Mouse (Mus musculus) heart, embryonic 12.5 days (tissue): ENCODE measurements around the gene 4930595D18Rik. TPM values are rescaled to one million over a fixed set of nuclear protein-coding genes. Genes with fewer than 3 reads are reported as not detected.

Experiments
- polyA plus RNA-seq: library from polyadenylated mRNA; unstranded; fragments of >200 nt; fragmentation: Nextera tagmentation; extraction: Ambion mirVana; gene quantifications from 2 replicates; pipeline ENCODE4 v1.2.1, GENCODE M21; 2016

Gene 4930595D18Rik
- polyA plus RNA-seq, 1 experiment from 2014 or later: not detected

Other genes with a start within 250 kb of the 4930595D18Rik start
- 13.2 and 14.2 TPM in 2 replicates for gene Ankrd9, start 205.5 kb downstream of the 4930595D18Rik start, polyA plus RNA-seq
- gene Rcor1, start 145.1 kb downstream of the 4930595D18Rik start, polyA plus RNA-seq: 8.8 and 9.2 TPM in 2 replicates
- gene Traf3, start 18.1 kb downstream of the 4930595D18Rik start, polyA plus RNA-seq: 10.5 and 11.9 TPM in 2 replicates
- 2.0 and 3.5 TPM in 2 replicates for gene Amn, start 86.6 kb upstream of the 4930595D18Rik start, polyA plus RNA-seq
- 33.5 and 38.2 TPM in 2 replicates for gene Cdc42bpb, start 193.2 kb upstream of the 4930595D18Rik start, polyA plus RNA-seq
- gene Lbhd2, start 222.3 kb upstream of the 4930595D18Rik start, polyA plus RNA-seq: 0.31 TPM in 1 of 2 replicates, not detected in the other
- gene Exoc3l4, start 232.5 kb upstream of the 4930595D18Rik start, polyA plus RNA-seq: 8.5 and 10.1 TPM in 2 replicates